Comparison of ENCODE assay signal across 35 mouse cellular contexts in the genomic region with DNA sequence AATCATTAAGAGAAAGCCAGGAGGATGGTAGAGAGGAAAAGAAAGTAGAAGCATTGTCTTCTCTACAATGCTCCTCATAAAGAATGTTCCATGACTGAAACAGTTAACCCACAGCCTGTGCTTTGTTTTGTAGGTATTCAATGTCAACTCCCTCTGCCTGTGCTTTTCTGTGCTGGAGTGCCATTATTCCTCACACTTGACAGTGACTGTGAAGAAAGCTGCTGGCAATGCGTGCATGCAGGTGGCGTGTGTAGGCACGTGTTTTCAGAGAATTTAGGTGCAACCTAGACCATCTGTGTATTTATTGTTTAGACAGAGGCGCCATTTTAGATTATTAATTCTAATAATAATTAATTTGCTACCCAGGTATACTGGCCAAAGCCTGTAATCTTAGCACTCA. TPM values are rescaled to one million over a fixed set of nuclear protein-coding genes. Genes with fewer than 3 reads are reported as not detected.
"Had no signal": no experiment of that assay in that cellular context is flagged by ENCODE, and none has a peak within 500 bp of the region (broad histone marks: within the 10 kb centered on the region; RNA-seq: fewer than 3 reads in every experiment).

No protein-coding gene starts in this region.

- ATAC-seq: hindbrain, postnatal 0 days; intestine, embryonic 16.5 days; liver, embryonic 12.5 days had no signal

- H3K4me2 ChIP-seq: heart, embryonic 11.5 days; heart, embryonic 13.5 days; heart, embryonic 15.5 days; hindbrain, embryonic 13.5 days; hindbrain, embryonic 15.5 days; kidney, embryonic 15.5 days; limb, embryonic 13.5 days; limb, embryonic 15.5 days; liver, embryonic 12.5 days had no signal

- H3K27ac ChIP-seq: heart, adult 2 months; heart, embryonic 13.5 days; heart, embryonic 15.5 days; hindbrain, embryonic 13.5 days; hindbrain, embryonic 15.5 days; hindbrain, postnatal 0 days; kidney, embryonic 15.5 days; kidney, postnatal 0 days; limb, embryonic 13.5 days; limb, embryonic 15.5 days; liver, embryonic 12.5 days; liver, embryonic 14.5 days had no signal

- H3K9ac ChIP-seq: heart, embryonic 13.5 days; heart, embryonic 15.5 days; hindbrain, embryonic 13.5 days; hindbrain, embryonic 15.5 days; kidney, embryonic 15.5 days; limb, embryonic 13.5 days; limb, embryonic 15.5 days; liver, embryonic 12.5 days; liver, embryonic 14.5 days had no signal

- DNase-seq: gastrocnemius, postnatal 14 days; gastrocnemius, postnatal 36 days; heart, adult 2 months; heart, postnatal 14 days; heart, postnatal 36 days; kidney, adult 11 months; kidney, adult 2 months; kidney, adult 9 months; kidney, postnatal 14 days; kidney, postnatal 36 days; layer of hippocampus, adult 9-11 months; layer of hippocampus, postnatal 36 days; left cerebral cortex, postnatal 4 days had no signal

- H3K4me1 ChIP-seq: heart, embryonic 13.5 days; heart, embryonic 15.5 days; hindbrain, embryonic 13.5 days; hindbrain, embryonic 15.5 days; kidney, embryonic 15.5 days; limb, embryonic 13.5 days; limb, embryonic 15.5 days; liver, embryonic 12.5 days had no signal

- H3K36me3 ChIP-seq: heart, embryonic 13.5 days; heart, embryonic 15.5 days; hindbrain, embryonic 13.5 days; hindbrain, embryonic 15.5 days; kidney, embryonic 15.5 days; limb, embryonic 13.5 days; limb, embryonic 15.5 days; liver, embryonic 12.5 days had no signal

- H3K9me3 ChIP-seq: heart, embryonic 13.5 days; heart, embryonic 15.5 days; hindbrain, embryonic 13.5 days; hindbrain, embryonic 15.5 days; kidney, embryonic 15.5 days; limb, embryonic 13.5 days; limb, embryonic 15.5 days; liver, embryonic 12.5 days had no signal

- H3K4me3 ChIP-seq: heart, adult 2 months; heart, embryonic 13.5 days; heart, embryonic 15.5 days; hindbrain, embryonic 13.5 days; hindbrain, embryonic 15.5 days; kidney, embryonic 15.5 days; limb, embryonic 13.5 days; limb, embryonic 15.5 days; liver, embryonic 12.5 days had no signal

RNA-seq across cellular contexts. Expression of a gene that starts 13.0 kb away (rescaled TPM):
- total RNA-seq: gastrocnemius, adult 18-20 months; gastrocnemius, adult 8-10 months; gastrocnemius, postnatal 14 days; gastrocnemius, postnatal 36 days; heart, adult 2 months; heart, postnatal 36 days; hematopoietic stem cell, adult 5-6 weeks; liver, adult 2 months had no signal
- polyA plus RNA-seq: gonadal fat pad, adult 2 months; heart, adult 2 months; heart, postnatal 0 days; intestine, embryonic 14.5 days; intestine, embryonic 16.5 days; large intestine, adult 2 months; liver, adult 2 months; liver, embryonic 12.5 days; liver, embryonic 14.5 days; liver, embryonic 16.5 days had no signal
